ENCODE assay signal across 17 mouse cellular contexts in genomic region chr10:121047440-121047839, GRCm38 (mm10). TPM values are rescaled to one million over a fixed set of nuclear protein-coding genes. Genes with fewer than 3 reads are reported as not detected.
"Had no signal": no experiment of that assay in that cellular context is flagged by ENCODE, and none has a peak within 500 bp of the region (broad histone marks: within the 10 kb centered on the region; RNA-seq: fewer than 3 reads in every experiment).

No protein-coding gene starts in this region.

- H3K4me3 ChIP-seq: limb, embryonic 13.5 days; liver, embryonic 15.5 days; lung, embryonic 15.5 days; midbrain, embryonic 12.5 days; myocyte; neural tube, embryonic 13.5 days had no signal

- H3K4me2 ChIP-seq: limb, embryonic 13.5 days; liver, embryonic 11.5 days; liver, embryonic 15.5 days; lung, embryonic 15.5 days; midbrain, embryonic 12.5 days; neural tube, embryonic 13.5 days had no signal

- H3K4me1 ChIP-seq: limb, embryonic 13.5 days; lung, embryonic 15.5 days; midbrain, embryonic 12.5 days; neural tube, embryonic 13.5 days had no signal

- ATAC-seq: inflammation-experienced regulatory T-cells, adult 6 months; intestine, postnatal 0 days had no signal

- H3K9me3 ChIP-seq: limb, embryonic 13.5 days; liver, embryonic 15.5 days; lung, embryonic 15.5 days; midbrain, embryonic 12.5 days; neural tube, embryonic 13.5 days had no signal

- H3K27me3 ChIP-seq: limb, embryonic 13.5 days; liver, embryonic 15.5 days; lung, embryonic 15.5 days; midbrain, embryonic 12.5 days had no signal

- DNase-seq: kidney, adult 8-10 months; kidney, postnatal 36 days; left cerebral cortex, postnatal 4 days; right cerebral cortex, postnatal 25 days; thymus, postnatal 36 days had no signal

- H3K27ac ChIP-seq: limb, embryonic 13.5 days; liver, embryonic 15.5 days; lung, embryonic 15.5 days; midbrain, embryonic 12.5 days; neural tube, embryonic 13.5 days; stomach, postnatal 0 days had no signal

- H3K36me3 ChIP-seq: liver, embryonic 15.5 days; lung, embryonic 15.5 days; midbrain, embryonic 12.5 days; neural tube, embryonic 13.5 days had no signal

- H3K9ac ChIP-seq: limb, embryonic 13.5 days; liver, embryonic 15.5 days; lung, embryonic 15.5 days; midbrain, embryonic 12.5 days; neural tube, embryonic 13.5 days had no signal

RNA-seq across cellular contexts. Expression of gene Wif1, which starts 13.7 kb away (rescaled TPM):
- total RNA-seq: megakaryocyte-erythroid progenitor cell, adult 5-6 weeks had no signal
- polyA plus RNA-seq: inflammation-experienced regulatory T-cells, adult 6 months; thymus, postnatal 0 days had no signal
